Mouse (Mus musculus) stomach, embryonic 16.5 days (tissue): ENCODE results near the gene Usp7. TPM values are rescaled to one million over a fixed set of nuclear protein-coding genes. Genes with fewer than 3 reads are reported as not detected.

Source experiments
- ATAC-seq: fragments of 200-750 bp; cut with Nextera tagmentation; 2 replicates; pipeline ENCODE4 v1.8.0; 2017; ENCODE audit warnings: moderate number of reproducible peaks, moderate TSS enrichment; ENCODE audit not compliant: insufficient read depth, low FRiP score
- H3K27ac ChIP-seq: fragments of 300-500 bp; sonication (generic); 2 replicates; pipeline ENCODE4 v1.5.1; 2014; ENCODE audit warnings: low read length
- H3K27me3 ChIP-seq: fragments of 300-500 bp; sonication (generic); 2 replicates; pipeline ENCODE4 v1.6.1; 2014; ENCODE audit warnings: low read length, control low read depth, mixed read lengths; ENCODE audit not compliant: control insufficient read depth, insufficient read depth
- H3K36me3 ChIP-seq: fragments of 300-500 bp; sonication (generic); 2 replicates; pipeline ENCODE4 v1.6.1; 2014; ENCODE audit warnings: low read length; ENCODE audit not compliant: control insufficient read depth, insufficient read depth
- H3K4me1 ChIP-seq: fragments of 300-500 bp; sonication (generic); 2 replicates; pipeline ENCODE4 v1.6.1; 2014; ENCODE audit warnings: low read length, control low read depth, mixed read lengths; ENCODE audit not compliant: control insufficient read depth, insufficient read depth
- H3K4me2 ChIP-seq: fragments of 300-500 bp; sonication (generic); 2 replicates; pipeline ENCODE4 v1.6.1; 2014; ENCODE audit warnings: low read depth, low read length, mixed read lengths
- H3K4me3 ChIP-seq: fragments of 300-500 bp; sonication (generic); replicated peaks from 2 replicates; pipeline ENCODE4 v1.5.1; 2014; ENCODE audit warnings: mild to moderate bottlenecking, low read length
- H3K9ac ChIP-seq: fragments of 300-500 bp; sonication (generic); 2 replicates; pipeline ENCODE4 v1.6.1; 2014; ENCODE audit warnings: low read length
- H3K9me3 ChIP-seq: fragments of 300-500 bp; sonication (generic); replicated peaks from 2 replicates; pipeline ENCODE4 v1.6.1; 2016; ENCODE audit warnings: low read length, control low read depth; ENCODE audit not compliant: control insufficient read depth
- WGBS: fragments of 180-500 bp; shearing (Covaris S2); extraction: QIAGEN DNeasy Blood & Tissue Kit; methylation state at CpG from one replicate; pipeline ENCODE4 v1.1.7; 2014; 5-methylcytosine and 5-hydroxymethylcytosine counted together
- polyA plus RNA-seq: library from polyadenylated mRNA; unstranded; fragments of >200 nt; fragmentation: Nextera tagmentation; extraction: Ambion mirVana; gene quantifications from 2 replicates; pipeline ENCODE4 v1.2.1, GENCODE M21; 2015

Gene Usp7
- polyA plus RNA-seq, 1 experiment from 2014 or later: 24.4 TPM

DNA sequence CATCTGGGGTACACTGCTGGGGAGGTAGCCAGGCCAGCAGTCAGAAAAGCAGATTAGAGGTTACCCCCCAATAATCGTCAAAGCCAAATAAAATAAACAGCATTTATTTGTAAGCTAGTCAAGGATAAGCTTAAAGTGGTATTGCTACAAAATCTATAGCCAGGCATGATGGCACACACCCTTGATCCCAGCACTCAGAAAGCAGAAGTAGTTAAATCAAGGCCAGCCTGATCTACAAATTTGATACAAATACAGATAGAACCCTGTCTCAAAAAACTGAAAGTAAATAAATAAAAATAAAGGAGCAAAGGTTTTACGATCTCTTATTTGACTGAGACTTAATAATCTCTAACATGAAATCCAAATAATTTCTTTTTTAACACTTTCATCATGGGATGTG lies 66.3 kb downstream of the Usp7 start:
- Histone ChIP-seq H3K4me2 (no peak overlapping the region), H3K27ac (no peak overlapping the region), H3K4me3 (no peak overlapping the region), H3K27me3 (no peaks in the 10 kb centered on the region), H3K9ac (no peak overlapping the region), H3K36me3 (no peaks in the 10 kb centered on the region), H3K9me3 (no peaks in the 10 kb centered on the region), H3K4me1 (peaks cover 12% of the 10 kb centered on the region)
- no peak for ATAC-seq
- WGBS: 80% methylated on average over 2 of the region's 2 CpGs

DNA sequence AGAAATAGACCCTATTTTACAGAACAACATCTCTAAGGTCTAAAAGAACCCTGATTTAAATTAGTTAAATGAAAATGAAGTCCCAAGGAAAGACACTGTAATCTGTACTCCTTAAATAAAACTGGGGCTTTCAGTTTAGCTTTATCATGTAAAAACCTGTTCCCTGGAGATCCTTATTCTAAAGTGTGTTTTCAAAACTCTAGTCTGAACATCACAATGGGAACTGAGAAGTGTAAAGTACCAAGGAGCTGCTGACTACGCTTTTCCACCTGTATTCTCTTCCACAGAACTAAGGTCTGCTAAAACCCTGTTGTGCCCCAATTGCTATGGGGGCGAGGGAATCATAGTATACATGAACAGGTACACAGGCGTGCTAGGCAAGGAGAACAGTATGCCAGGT lies 68.1 kb downstream of the Usp7 start:
- 87% methylated on average over 3 of the region's 3 CpGs for WGBS
- Histone ChIP-seq H3K27me3 (no peaks in the 10 kb centered on the region), H3K4me2 (no peak overlapping the region), H3K36me3 (no peaks in the 10 kb centered on the region), H3K4me3 (no peak overlapping the region), H3K4me1 (peaks cover 5% of the 10 kb centered on the region; the same call in 1 of the 2 replicates), H3K9ac (no peak overlapping the region), H3K27ac (no peak overlapping the region), H3K9me3 (no peaks in the 10 kb centered on the region)
- ATAC-seq: no peak

DNA sequence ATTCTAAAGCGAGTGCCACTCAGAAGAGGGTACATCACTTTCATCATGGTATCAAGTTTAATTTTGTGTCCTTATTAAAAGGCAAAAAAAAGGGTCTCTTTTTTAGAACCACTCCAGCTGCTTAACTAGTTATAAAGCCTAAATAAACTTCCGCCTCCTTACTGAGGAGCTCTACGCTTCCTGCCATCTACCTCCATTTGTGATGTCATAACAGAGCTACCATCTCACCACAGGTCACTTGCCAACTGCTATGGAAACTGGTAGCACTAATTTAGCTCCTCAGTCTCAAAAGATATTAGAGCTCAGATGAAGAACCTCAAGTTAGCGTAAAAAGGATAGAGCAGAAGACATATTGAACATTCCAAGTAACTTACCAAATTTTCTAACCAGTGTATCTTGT lies 71.7 kb downstream of the Usp7 start:
- no peak overlapping the region for H3K27ac ChIP-seq
- no peaks in the 10 kb centered on the region for H3K36me3 ChIP-seq
- H3K9ac ChIP-seq: no peak overlapping the region
- H3K27me3 ChIP-seq: no peaks in the 10 kb centered on the region
- 87% methylated on average over 4 of the region's 4 CpGs for WGBS
- peaks cover 5% of the 10 kb centered on the region; the same call in 1 of the 2 replicates for H3K4me1 ChIP-seq
- H3K4me3 ChIP-seq: no peak overlapping the region
- no peaks in the 10 kb centered on the region for H3K9me3 ChIP-seq
- no peak overlapping the region for H3K4me2 ChIP-seq
- no peak for ATAC-seq

DNA sequence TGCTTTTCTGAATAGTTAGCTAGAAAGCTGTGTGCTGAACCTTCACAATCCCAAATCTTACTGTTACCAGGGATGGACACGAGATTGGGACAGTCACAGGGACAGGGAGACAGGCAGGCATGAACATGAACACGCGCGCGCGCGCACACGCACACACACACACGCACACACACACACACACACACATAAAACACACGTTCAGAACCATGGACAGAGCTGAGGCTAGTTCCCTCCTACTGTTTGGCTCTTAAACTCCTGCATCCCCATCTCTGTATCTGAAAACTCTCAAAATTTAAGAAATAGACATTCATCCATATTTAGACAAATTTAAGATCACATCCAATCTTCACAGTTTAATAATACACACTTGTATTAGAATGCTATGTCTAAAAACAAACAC lies 74.4 kb downstream of the Usp7 start:
- ATAC-seq: no peak
- Histone ChIP-seq H3K4me3 (no peak overlapping the region), H3K9ac (no peak overlapping the region), H3K4me2 (no peak overlapping the region), H3K27me3 (no peaks in the 10 kb centered on the region), H3K27ac (no peak overlapping the region), H3K4me1 (peaks cover 5% of the 10 kb centered on the region; the same call in 1 of the 2 replicates), H3K9me3 (no peaks in the 10 kb centered on the region), H3K36me3 (0 out of 2 replicates have a peak, but pooled peaks cover 12% of the 10 kb centered on the region)
- WGBS: 87% methylated on average over 10 of the region's 10 CpGs

DNA sequence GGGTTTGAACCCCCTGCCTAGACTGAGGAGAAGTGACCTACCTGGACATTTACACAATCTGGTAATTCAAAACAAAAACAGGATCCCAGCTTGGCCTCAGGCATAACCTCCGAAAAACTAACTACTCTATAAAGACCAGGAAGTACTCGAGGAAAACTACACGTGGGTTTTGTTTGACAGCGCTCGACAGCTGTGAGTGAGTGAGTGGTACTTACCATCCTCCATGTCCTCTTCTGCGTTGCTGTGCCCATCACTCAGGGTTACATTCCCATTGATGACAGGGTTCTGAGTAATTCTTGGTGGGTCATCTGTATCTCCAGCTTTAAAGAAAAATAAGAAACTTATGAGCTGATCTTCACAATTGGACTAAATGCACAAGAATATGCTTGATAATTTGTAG lies 75.8 kb downstream of the Usp7 start:
- Histone ChIP-seq H3K27ac (no peak overlapping the region), H3K9me3 (no peaks in the 10 kb centered on the region), H3K4me2 (no peak overlapping the region), H3K4me3 (no peak overlapping the region), H3K4me1 (peaks cover 5% of the 10 kb centered on the region; the same call in 1 of the 2 replicates), H3K27me3 (no peaks in the 10 kb centered on the region), H3K36me3 (0 out of 2 replicates have a peak, but pooled peaks cover 12% of the 10 kb centered on the region), H3K9ac (no peak overlapping the region)
- ATAC-seq: no peak
- 49% methylated on average over 6 of the region's 6 CpGs for WGBS

DNA sequence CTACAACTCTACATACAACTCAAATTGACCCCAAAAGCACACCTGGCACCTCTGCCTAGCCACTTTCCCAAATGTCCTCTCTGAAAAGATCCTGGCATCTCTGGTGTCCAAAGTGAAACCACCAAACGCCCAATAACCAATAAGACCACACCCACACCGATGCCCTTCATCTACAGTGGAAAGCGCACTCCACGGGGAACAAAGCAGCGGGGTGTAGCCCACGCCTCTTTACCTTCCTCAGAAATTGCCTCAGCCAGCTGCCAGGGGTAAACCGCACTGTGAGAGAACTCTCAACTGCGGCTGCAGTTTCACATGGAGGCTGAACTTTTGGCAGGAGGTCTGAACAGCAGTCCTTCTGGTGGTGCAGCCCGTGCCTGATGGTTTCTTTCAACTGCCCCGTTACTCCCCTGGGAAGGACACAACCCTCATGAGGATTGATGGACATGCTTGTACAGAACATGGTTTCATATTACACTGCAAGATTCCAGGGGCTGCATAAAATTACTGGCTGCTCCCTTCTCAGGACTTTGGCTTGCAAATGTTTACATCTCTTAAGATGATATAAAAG lies 76.5 kb downstream of the Usp7 start:
- Histone ChIP-seq H3K9ac (no peak overlapping the region), H3K36me3 (0 out of 2 replicates have a peak, but pooled peaks cover 12% of the 10 kb centered on the region), H3K4me1 (peaks cover 5% of the 10 kb centered on the region; the same call in 1 of the 2 replicates), H3K9me3 (no peaks in the 10 kb centered on the region), H3K4me2 (no peak overlapping the region), H3K27ac (no peak overlapping the region), H3K4me3 (no peak overlapping the region), H3K27me3 (no peaks in the 10 kb centered on the region)
- 57% methylated on average over 10 of the region's 10 CpGs for WGBS
- ATAC-seq: peak; percentile 29; the same call in 1 of the 2 replicates

DNA sequence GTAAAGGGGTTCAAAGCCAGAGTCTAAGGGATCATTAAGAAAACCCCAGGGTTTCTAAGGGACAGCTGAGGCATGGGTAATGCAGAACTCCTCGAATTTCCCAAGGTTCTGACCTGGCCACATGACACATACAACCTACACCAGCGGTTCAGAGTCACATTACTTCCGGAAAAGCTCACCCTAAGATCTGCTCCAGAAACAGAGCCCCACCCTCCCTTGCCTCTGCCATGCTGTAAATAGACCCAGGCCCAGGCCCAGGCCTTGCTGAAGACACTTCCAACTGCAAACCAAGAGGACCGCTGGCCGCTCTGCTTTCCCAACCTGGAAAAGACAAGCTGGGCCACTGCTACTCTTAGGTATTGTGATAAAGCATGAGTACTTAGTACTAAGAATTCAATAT lies 77.3 kb downstream of the Usp7 start:
- H3K9ac ChIP-seq: no peak overlapping the region
- WGBS: 81% methylated on average over 5 of the region's 5 CpGs
- 0 out of 2 replicates have a peak, but pooled peaks cover 14% of the 10 kb centered on the region for H3K36me3 ChIP-seq
- no peak overlapping the region for H3K4me3 ChIP-seq
- H3K27me3 ChIP-seq: no peaks in the 10 kb centered on the region
- H3K4me1 ChIP-seq: peaks cover 5% of the 10 kb centered on the region; the same call in 1 of the 2 replicates
- no peak overlapping the region for H3K27ac ChIP-seq
- H3K4me2 ChIP-seq: no peak overlapping the region
- H3K9me3 ChIP-seq: no peaks in the 10 kb centered on the region
- ATAC-seq: no peak

DNA sequence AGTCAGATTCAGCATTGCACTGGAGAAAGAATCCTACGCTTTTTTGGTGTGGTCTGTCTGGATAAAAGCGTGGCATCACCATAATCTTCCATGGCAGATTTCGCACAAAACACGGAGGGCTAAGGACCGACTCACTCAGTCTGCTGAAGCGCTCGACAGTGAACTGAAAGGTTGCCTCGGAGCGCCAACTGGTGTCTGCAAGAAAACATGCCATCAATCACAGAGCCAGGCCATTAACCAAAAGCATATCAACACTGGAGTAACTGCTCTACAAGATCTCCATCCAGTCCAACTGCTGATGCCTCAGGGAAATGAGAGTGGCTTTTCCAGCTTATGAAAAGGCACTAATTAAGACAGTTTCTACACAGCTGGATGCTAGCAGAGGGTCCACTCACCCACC lies 80.1 kb downstream of the Usp7 start:
- WGBS: 75% methylated on average over 9 of the region's 9 CpGs
- Histone ChIP-seq H3K4me1 (peaks cover 5% of the 10 kb centered on the region; the same call in 1 of the 2 replicates), H3K4me2 (no peak overlapping the region), H3K36me3 (peaks cover 26% of the 10 kb centered on the region), H3K27ac (no peak overlapping the region), H3K27me3 (no peaks in the 10 kb centered on the region), H3K4me3 (no peak overlapping the region), H3K9me3 (no peaks in the 10 kb centered on the region), H3K9ac (no peak overlapping the region)
- ATAC-seq: no peak

DNA sequence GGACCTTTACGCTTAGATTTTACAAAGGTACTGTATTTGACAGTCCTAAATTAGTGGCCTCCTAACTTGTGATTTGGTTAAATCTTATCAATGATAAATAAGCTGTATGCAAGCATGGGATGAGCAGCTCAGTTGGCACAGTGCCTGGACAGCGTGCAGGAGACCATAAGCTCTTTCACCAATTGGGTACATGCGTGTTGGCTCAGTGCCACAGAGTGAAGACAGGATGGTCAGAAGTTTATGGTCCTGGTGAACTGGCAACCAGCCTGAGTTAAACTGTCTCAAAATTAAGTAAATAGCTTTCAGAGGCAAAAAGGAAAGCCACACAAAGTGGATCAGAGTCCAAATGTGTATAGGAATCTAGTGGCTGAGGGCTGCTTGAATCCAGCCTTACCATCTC lies 91.5 kb downstream of the Usp7 start:
- H3K27me3 ChIP-seq: no peaks in the 10 kb centered on the region
- no peaks in the 10 kb centered on the region for H3K9me3 ChIP-seq
- no peak overlapping the region for H3K27ac ChIP-seq
- no peak overlapping the region for H3K4me2 ChIP-seq
- H3K4me3 ChIP-seq: no peak overlapping the region
- H3K4me1 ChIP-seq: no peaks in the 10 kb centered on the region
- peaks cover 33% of the 10 kb centered on the region for H3K36me3 ChIP-seq
- no peak overlapping the region for H3K9ac ChIP-seq
- 80% methylated on average over 3 of the region's 3 CpGs for WGBS
- no peak for ATAC-seq
